Mouse (Mus musculus): ENCODE measurements at regions not wholly inside any gene's neighbourhood (a gene's known extent, or its start where the extent isn't known, plus 50 kb on each side); places are given as distances from the start of the nearest gene placed in this dataset.

- TF ChIP-seq CTCF (IDR thresholded peaks at IDR 0.05; ENCODE audit: low read depth) = peak; percentile 20; the same call in 1 of the 2 replicates
- no peak for TF ChIP-seq EP300 (optimal IDR thresholded peaks at IDR 0.05)
Observed at GRCm38 (mm10) chr2:75250507-75250906, 408.6 kb upstream of the Hnrnpa3 start.

Measured in stomach, postnatal 0 days (tissue).